Comparison of ENCODE assay signal across 15 mouse cellular contexts in the genomic region with DNA sequence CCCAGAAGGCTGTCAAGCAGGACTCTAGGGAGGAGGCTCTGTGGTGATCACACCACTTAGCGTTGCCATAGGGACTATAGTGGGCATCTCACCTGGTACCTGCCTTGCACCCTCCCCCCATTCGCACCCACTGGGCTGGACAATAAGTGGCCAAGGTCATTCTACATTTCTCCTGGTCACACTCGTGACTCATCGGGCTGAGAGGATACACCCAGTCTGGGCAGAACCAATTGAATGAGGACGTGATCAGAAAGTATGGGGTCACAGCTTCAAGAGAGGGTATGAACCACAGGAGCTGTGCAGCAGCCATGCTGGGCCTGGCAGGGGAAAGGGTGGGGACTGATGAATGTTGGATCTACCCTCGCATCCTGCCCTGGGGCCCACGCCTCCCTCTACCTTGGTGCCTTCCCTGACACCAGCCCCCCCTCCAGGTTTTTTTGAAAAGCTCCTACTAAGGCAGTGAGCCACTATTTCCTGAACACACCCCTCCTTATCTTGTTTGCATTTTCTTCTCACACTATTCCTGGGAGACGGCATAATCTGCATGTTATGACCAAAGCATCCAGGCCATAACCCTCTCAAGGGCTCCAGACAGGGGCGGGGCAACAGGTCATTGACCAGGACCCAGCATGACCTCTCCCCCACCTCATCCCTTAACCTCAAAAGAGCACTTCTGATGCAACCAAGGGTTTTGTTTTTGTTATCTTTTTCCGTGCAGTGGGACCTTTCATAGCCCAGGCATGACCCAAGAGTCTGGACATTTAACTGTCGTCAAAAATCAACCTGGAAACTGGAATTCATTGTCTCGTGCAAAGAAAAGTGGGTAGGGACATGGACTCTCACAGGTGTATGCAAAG.
DNase-seq lines count a peak whose midpoint lies in the region; ATAC-seq and TF ChIP-seq lines count a peak whose summit lies in the region.
"Had no signal": no experiment of that assay in that cellular context is flagged by ENCODE, and none has a peak within 500 bp of the region (broad histone marks: within the 10 kb centered on the region; RNA-seq: fewer than 3 reads in every experiment).

No protein-coding gene starts in this region.

- peaks cover 13% of the 10 kb centered on the region; the same call in 1 of the 2 replicates for H3K4me1 ChIP-seq in heart, embryonic 11.5 days (ENCODE audit: control insufficient read depth, insufficient read depth, low read length)
- H3K4me1 ChIP-seq in midbrain, embryonic 13.5 days (replicated peaks): peaks cover 6% of the 10 kb centered on the region; the same call in 1 of the 2 replicates
- H3K4me1 ChIP-seq in midbrain, embryonic 14.5 days (ENCODE audit: control insufficient read depth, insufficient read depth, low read length): no peaks in the 10 kb centered on the region
- peaks cover 5% of the 10 kb centered on the region; the same call in 1 of the 2 replicates for H3K4me1 ChIP-seq in intestine, postnatal 0 days (replicated peaks; ENCODE audit: control insufficient read depth, insufficient read depth, low read length)
- no peaks in the 10 kb centered on the region for H3K4me1 ChIP-seq in liver, postnatal 0 days (ENCODE audit: insufficient read depth)

- WGBS in heart, embryonic 11.5 days (ENCODE audit: insufficient replicate concordance): 67% methylated on average over 12 of the region's 12 CpGs
- 84% methylated on average over 12 of the region's 12 CpGs for WGBS in midbrain, embryonic 13.5 days
- WGBS in midbrain, embryonic 14.5 days: 86% methylated on average over 12 of the region's 12 CpGs
- WGBS in intestine, postnatal 0 days: 46% methylated on average over 12 of the region's 12 CpGs
- WGBS in liver, postnatal 0 days (ENCODE audit: insufficient replicate concordance): 64% methylated on average over 12 of the region's 12 CpGs

- TF ChIP-seq EP300 in liver, postnatal 0 days (IDR thresholded peaks at IDR 0.05; ENCODE audit: low read depth): no peak

- no peak overlapping the region for H3K4me3 ChIP-seq in heart, embryonic 11.5 days (ENCODE audit: low read depth, low read length)
- no peak overlapping the region for H3K4me3 ChIP-seq in midbrain, embryonic 13.5 days (replicated peaks)
- H3K4me3 ChIP-seq in midbrain, embryonic 14.5 days (replicated peaks; ENCODE audit: low read depth, low read length): no peak overlapping the region
- no peak overlapping the region for H3K4me3 ChIP-seq in intestine, postnatal 0 days (ENCODE audit: low read depth, low read length)
- no peak overlapping the region for H3K4me3 ChIP-seq in liver, postnatal 0 days (ENCODE audit: low read depth, low read length)
- H3K4me3 ChIP-seq: layer of hippocampus, adult 2 months; left cerebral cortex, adult 2 months; liver, embryonic 15.5 days had no signal

- DNase-seq in heart, adult 9 months (ENCODE audit: low spot score in 2 of 2): no peak
- no peak for DNase-seq in midbrain, embryonic 14.5 days
- DNase-seq in left cerebral cortex, adult 18-20 months (ENCODE audit: low spot score in 2 of 2): no peak
- DNase-seq in liver, postnatal 0 days: no peak
- DNase-seq: cerebellum, adult 8-10 months; right cerebral cortex, adult 18-20 months; spleen, adult 18-20 months; thymus, postnatal 14 days had no signal

- H3K36me3 ChIP-seq in heart, embryonic 11.5 days (ENCODE audit: control insufficient read depth, insufficient read depth, low read length): no peaks in the 10 kb centered on the region
- no peaks in the 10 kb centered on the region for H3K36me3 ChIP-seq in midbrain, embryonic 13.5 days
- H3K36me3 ChIP-seq in midbrain, embryonic 14.5 days (ENCODE audit: control insufficient read depth, insufficient read depth, low read length): no peaks in the 10 kb centered on the region
- H3K36me3 ChIP-seq in intestine, postnatal 0 days (ENCODE audit: control insufficient read depth, insufficient read depth): no peaks in the 10 kb centered on the region
- no peaks in the 10 kb centered on the region for H3K36me3 ChIP-seq in liver, postnatal 0 days (replicated peaks; ENCODE audit: insufficient read depth, low read length)
- H3K36me3 ChIP-seq: liver, embryonic 15.5 days had no signal

- no peak for TF ChIP-seq CTCF in intestine, postnatal 0 days (IDR thresholded peaks at IDR 0.05; ENCODE audit: low read depth)
- no peak for TF ChIP-seq CTCF in liver, postnatal 0 days (IDR thresholded peaks at IDR 0.05; ENCODE audit: low read depth)

- no peak overlapping the region for H3K9ac ChIP-seq in heart, embryonic 11.5 days (ENCODE audit: low read depth, low read length)
- no peak overlapping the region for H3K9ac ChIP-seq in midbrain, embryonic 13.5 days (replicated peaks)
- H3K9ac ChIP-seq in midbrain, embryonic 14.5 days (replicated peaks; ENCODE audit: low read length): no peak overlapping the region
- no peak overlapping the region for H3K9ac ChIP-seq in intestine, postnatal 0 days (ENCODE audit: low read depth, low read length)
- H3K9ac ChIP-seq in liver, postnatal 0 days (replicated peaks): no peak overlapping the region
- H3K9ac ChIP-seq: liver, embryonic 15.5 days had no signal

- H3K27me3 ChIP-seq in heart, embryonic 11.5 days (ENCODE audit: control insufficient read depth, insufficient read depth, low read length): no peaks in the 10 kb centered on the region
- peaks cover 37% of the 10 kb centered on the region for H3K27me3 ChIP-seq in midbrain, embryonic 13.5 days
- H3K27me3 ChIP-seq in midbrain, embryonic 14.5 days (ENCODE audit: control insufficient read depth, insufficient read depth, low read length): no peaks in the 10 kb centered on the region; the same call in 1 of the 2 replicates
- no peaks in the 10 kb centered on the region for H3K27me3 ChIP-seq in intestine, postnatal 0 days (replicated peaks; ENCODE audit: control insufficient read depth, insufficient read depth, low read length)
- H3K27me3 ChIP-seq in liver, postnatal 0 days (ENCODE audit: insufficient read depth, low read length): no peaks in the 10 kb centered on the region
- H3K27me3 ChIP-seq: liver, embryonic 15.5 days had no signal

- peaks cover 4% of the 10 kb centered on the region; the same call in 1 of the 2 replicates for H3K9me3 ChIP-seq in heart, embryonic 11.5 days (replicated peaks; ENCODE audit: control insufficient read depth, low read length)
- no peaks in the 10 kb centered on the region for H3K9me3 ChIP-seq in midbrain, embryonic 13.5 days
- no peaks in the 10 kb centered on the region for H3K9me3 ChIP-seq in midbrain, embryonic 14.5 days (ENCODE audit: control insufficient read depth, low read length)
- no peaks in the 10 kb centered on the region for H3K9me3 ChIP-seq in intestine, postnatal 0 days (ENCODE audit: control insufficient read depth)
- no peaks in the 10 kb centered on the region for H3K9me3 ChIP-seq in liver, postnatal 0 days (ENCODE audit: low read length)
- H3K9me3 ChIP-seq: liver, embryonic 15.5 days had no signal

- H3K27ac ChIP-seq in heart, embryonic 11.5 days (ENCODE audit: low read depth, low read length): no peak overlapping the region
- no peak overlapping the region for H3K27ac ChIP-seq in midbrain, embryonic 13.5 days
- no peak overlapping the region for H3K27ac ChIP-seq in midbrain, embryonic 14.5 days (replicated peaks; ENCODE audit: low read depth, low read length)
- no peak overlapping the region for H3K27ac ChIP-seq in intestine, postnatal 0 days (ENCODE audit: low read depth, low read length)
- H3K27ac ChIP-seq in liver, postnatal 0 days (ENCODE audit: low read depth): no peak overlapping the region
- H3K27ac ChIP-seq: kidney, postnatal 0 days; layer of hippocampus, adult 2 months; left cerebral cortex, adult 2 months; liver, embryonic 15.5 days had no signal

- no peak overlapping the region for H3K4me2 ChIP-seq in heart, embryonic 11.5 days
- no peak overlapping the region for H3K4me2 ChIP-seq in midbrain, embryonic 13.5 days (replicated peaks)
- no peak overlapping the region for H3K4me2 ChIP-seq in midbrain, embryonic 14.5 days (ENCODE audit: low read length)
- H3K4me2 ChIP-seq in intestine, postnatal 0 days (replicated peaks; ENCODE audit: low read depth): no peak overlapping the region
- no peak overlapping the region for H3K4me2 ChIP-seq in liver, postnatal 0 days (ENCODE audit: low read depth, low read length)
- H3K4me2 ChIP-seq: liver, embryonic 15.5 days had no signal

- ATAC-seq in heart, embryonic 11.5 days (replicated peaks; ENCODE audit: insufficient number of reproducible peaks, low FRiP score, low TSS enrichment): 0 out of 2 replicates have a peak, but pooled peaks have one; percentile 10
- 0 out of 2 replicates have a peak, but pooled peaks have one; percentile 45 for ATAC-seq in midbrain, embryonic 13.5 days
- no peak for ATAC-seq in midbrain, embryonic 14.5 days (ENCODE audit: low FRiP score, low TSS enrichment)
- peak; percentile 26 for ATAC-seq in intestine, postnatal 0 days
- no peak for ATAC-seq in liver, postnatal 0 days

Comparison
In these comparisons a context has a peak if more than half of its experiments do, and no peak if none do; other contexts are left out.
1. ATAC-seq: peak in heart, embryonic 11.5 days (single experiment), midbrain, embryonic 13.5 days (single experiment) and intestine, postnatal 0 days (single experiment); none in midbrain, embryonic 14.5 days (single experiment) and liver, postnatal 0 days (single experiment).